Mouse (Mus musculus) hindbrain, embryonic 15.5 days (tissue): ENCODE data around the gene Entr1. TPM values are rescaled to one million over a fixed set of nuclear protein-coding genes. Genes with fewer than 3 reads are reported as not detected.
"Not testable (repeated sequence)": the region's sequence is repeated elsewhere in the genome, so short reads cannot be mapped to it uniquely, and the experiment has no call there.

Experiments used
- ATAC-seq: fragments of 200-750 bp; cut with Nextera tagmentation; 2 replicates; pipeline ENCODE4 v1.8.0; 2017; ENCODE audit warnings: low read depth, moderate number of reproducible peaks, moderate TSS enrichment; ENCODE audit not compliant: low FRiP score
- H3K27ac ChIP-seq: fragments of 300-500 bp; sonication (generic); replicated peaks from 2 replicates; pipeline ENCODE4 v1.5.1; 2015; ENCODE audit warnings: mild to moderate bottlenecking, inconsistent platforms
- H3K27me3 ChIP-seq: fragments of 300-500 bp; sonication (generic); 2 replicates; pipeline ENCODE4 v1.6.1; 2015; ENCODE audit warnings: control low read depth, inconsistent platforms
- H3K36me3 ChIP-seq: fragments of 300-500 bp; sonication (generic); 2 replicates; pipeline ENCODE4 v1.6.1; 2015; ENCODE audit warnings: control low read depth, inconsistent platforms
- H3K4me1 ChIP-seq: fragments of 300-500 bp; sonication (generic); replicated peaks from 2 replicates; pipeline ENCODE4 v1.6.1; 2015; ENCODE audit warnings: control low read depth, inconsistent platforms
- H3K4me2 ChIP-seq: fragments of 300-500 bp; sonication (generic); 2 replicates; pipeline ENCODE4 v1.6.1; 2015; ENCODE audit warnings: moderate library complexity, mild to moderate bottlenecking, inconsistent platforms
- H3K4me3 ChIP-seq: fragments of 300-500 bp; sonication (generic); 2 replicates; pipeline ENCODE4 v1.5.1; 2015; ENCODE audit warnings: mild to moderate bottlenecking, inconsistent platforms
- H3K9ac ChIP-seq: fragments of 300-500 bp; sonication (generic); 2 replicates; pipeline ENCODE4 v1.6.1; 2015; ENCODE audit warnings: inconsistent platforms
- H3K9me3 ChIP-seq: fragments of 300-500 bp; sonication (generic); 2 replicates; pipeline ENCODE4 v1.6.1; 2016; ENCODE audit warnings: control low read depth, inconsistent platforms
- WGBS: fragments of 180-500 bp; shearing (Covaris S2); methylation state at CpG from one replicate; pipeline ENCODE4 v1.1.7; 2015; 5-methylcytosine and 5-hydroxymethylcytosine counted together
- polyA plus RNA-seq: library from polyadenylated mRNA; unstranded; fragments of >200 nt; fragmentation: Nextera tagmentation; extraction: Ambion mirVana; gene quantifications from 2 replicates; pipeline ENCODE4 v1.2.1, GENCODE M21; 2015

The Entr1 gene
- polyA plus RNA-seq, 1 experiment from 2014 or later = 163 TPM

DNA sequence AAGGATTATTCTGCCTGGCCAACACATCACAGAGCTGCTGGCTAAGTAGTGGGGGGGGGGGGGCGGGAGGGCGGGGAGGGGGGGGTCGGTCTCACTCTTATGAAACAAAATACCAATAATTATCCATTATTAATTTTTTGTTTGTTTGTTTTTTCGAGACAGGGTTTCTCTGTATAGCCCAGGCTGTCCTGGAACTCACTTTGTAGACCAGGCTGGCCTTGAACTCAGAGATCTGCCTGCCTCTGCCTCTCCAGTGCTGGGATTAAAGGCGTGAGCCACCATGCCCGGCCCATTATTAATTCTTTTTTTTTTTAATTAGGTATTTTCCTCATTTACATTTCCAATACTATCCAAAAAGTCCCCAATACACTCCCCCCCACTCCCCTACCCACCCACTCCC, 8.2 kb downstream of the Entr1 start:
- H3K27me3 ChIP-seq, H3K9me3 ChIP-seq, ATAC-seq: not testable (repeated sequence)
- Histone ChIP-seq H3K27ac (peak overlapping the region; percentile 68), H3K4me1 (peaks cover 18% of the 10 kb centered on the region), H3K9ac (peak overlapping the region; percentile 67), H3K4me2 (peak overlapping the region; percentile 85), H3K4me3 (peak overlapping the region; percentile 71), H3K36me3 (peaks cover 56% of the 10 kb centered on the region)
- 30% methylated on average over 6 of the region's 6 CpGs for WGBS

DNA sequence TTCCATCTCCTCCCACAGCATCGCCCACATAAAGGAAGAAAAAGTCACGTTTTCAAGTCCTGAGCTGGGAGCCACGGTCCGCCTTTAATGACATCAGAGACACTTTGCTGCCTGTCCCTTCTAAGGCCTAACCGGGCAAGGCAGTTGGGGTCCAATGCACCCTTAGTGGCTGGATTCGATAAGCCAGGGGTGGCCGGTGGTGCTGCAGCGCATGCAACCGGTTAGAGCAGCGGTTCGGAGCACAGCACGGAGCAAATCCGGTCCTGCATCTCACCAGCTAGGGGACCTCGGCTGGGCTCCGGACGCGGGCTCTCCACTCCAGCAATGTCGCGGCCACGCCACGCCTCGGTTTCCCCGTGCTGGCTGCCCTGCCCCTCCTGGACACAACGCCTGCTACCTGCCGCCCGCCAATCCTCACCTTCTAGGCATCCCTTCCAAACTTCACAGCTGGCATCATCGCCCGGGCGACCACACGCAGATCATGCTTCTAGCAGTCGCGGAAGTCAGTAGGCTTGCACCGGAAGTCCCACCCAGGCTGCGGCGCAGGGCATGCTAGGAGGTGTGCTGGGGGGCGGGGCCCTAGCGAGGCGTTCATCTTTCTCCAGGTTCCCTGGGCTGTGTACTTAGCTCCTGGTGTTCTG, 8.9 kb downstream of the Entr1 start, which contains the start of gene Snapc4:
Gene Snapc4 (minus strand): TSS at position 523 of the 641 bp plus-strand sequence.
- Histone ChIP-seq H3K9ac (peak within 1 kb of the TSS; percentile 67), H3K36me3 (peaks cover 55% of the 10 kb centered on the region), H3K9me3 (no peaks in the 10 kb centered on the region), H3K4me1 (peaks cover 18% of the 10 kb centered on the region), H3K27ac (peak within 1 kb of the TSS; percentile 68), H3K27me3 (no peaks in the 10 kb centered on the region), H3K4me2 (peak within 1 kb of the TSS; percentile 85), H3K4me3 (peak within 1 kb of the TSS; percentile 71)
- under 1% methylated on average over 38 of the region's 38 CpGs for WGBS
- peak; percentile 97 for ATAC-seq

DNA sequence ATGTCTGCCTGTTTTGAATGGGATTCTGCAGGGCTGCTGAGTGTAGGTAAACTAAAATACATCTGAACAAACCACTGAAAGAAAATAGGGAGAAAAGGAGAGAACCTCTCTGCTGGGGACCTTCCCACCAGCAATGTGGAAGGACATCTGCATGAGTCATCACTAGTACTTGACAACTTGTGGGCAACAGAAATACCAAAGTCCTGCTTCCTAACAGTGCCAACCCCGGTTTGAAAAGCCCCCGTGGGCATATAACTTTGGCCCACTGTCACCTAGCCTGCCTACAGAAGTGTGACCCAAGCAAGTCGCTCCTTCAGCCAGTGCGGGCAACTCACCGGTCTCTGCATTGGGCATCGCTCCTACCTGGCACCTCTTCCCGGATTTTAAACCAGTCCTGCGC, 16.7 kb downstream of the Entr1 start:
- no peak overlapping the region for H3K4me3 ChIP-seq
- 96% methylated on average over 8 of the region's 8 CpGs for WGBS

GRCm38 (mm10) chr2:26368572-26368971, 20.5 kb downstream of the Entr1 start:
- no peak overlapping the region for H3K4me3 ChIP-seq
- no peaks in the 10 kb centered on the region for H3K9me3 ChIP-seq
- no peak overlapping the region for H3K4me2 ChIP-seq
- 88% methylated on average over 1 of the region's 1 CpGs for WGBS
- no peak overlapping the region for H3K27ac ChIP-seq
- ATAC-seq = no peak
- no peaks in the 10 kb centered on the region for H3K4me1 ChIP-seq
- no peaks in the 10 kb centered on the region for H3K27me3 ChIP-seq
- H3K9ac ChIP-seq = no peak overlapping the region
- peaks cover 86% of the 10 kb centered on the region for H3K36me3 ChIP-seq

More for the DNA sequence above, 16.7 kb downstream of the Entr1 start:
- Histone ChIP-seq H3K4me2 (no peak overlapping the region), H3K9ac (no peak overlapping the region), H3K4me1 (no peaks in the 10 kb centered on the region), H3K27ac (no peak overlapping the region), H3K36me3 (peaks cover 92% of the 10 kb centered on the region), H3K27me3 (no peaks in the 10 kb centered on the region), H3K9me3 (no peaks in the 10 kb centered on the region)
- ATAC-seq = no peak

DNA sequence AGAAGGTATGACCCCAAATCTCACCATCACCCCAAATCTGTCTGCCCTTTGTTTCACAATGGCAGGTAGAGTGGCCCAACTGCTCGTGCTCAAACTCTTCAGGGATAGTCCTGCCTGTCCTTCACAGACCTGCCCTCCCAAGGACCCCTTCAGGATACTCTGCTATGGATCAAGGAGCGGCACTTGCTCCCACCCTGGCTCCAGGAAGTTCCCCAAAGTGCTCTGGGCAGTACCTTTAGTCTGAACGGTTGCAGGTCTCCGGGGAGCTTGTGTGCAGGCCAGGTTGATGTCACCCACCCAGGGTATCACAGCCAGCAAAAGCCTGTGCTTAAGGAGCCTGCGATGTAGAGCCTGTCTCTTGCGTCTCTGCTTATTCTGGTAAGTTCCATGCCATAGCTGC, 21.2 kb downstream of the Entr1 start:
- Histone ChIP-seq H3K4me1 (no peaks in the 10 kb centered on the region), H3K9ac (no peak overlapping the region), H3K27me3 (no peaks in the 10 kb centered on the region), H3K4me3 (no peak overlapping the region), H3K4me2 (no peak overlapping the region), H3K9me3 (no peaks in the 10 kb centered on the region), H3K27ac (no peak overlapping the region), H3K36me3 (peaks cover 84% of the 10 kb centered on the region)
- no peak for ATAC-seq
- 97% methylated on average over 6 of the region's 6 CpGs for WGBS

DNA sequence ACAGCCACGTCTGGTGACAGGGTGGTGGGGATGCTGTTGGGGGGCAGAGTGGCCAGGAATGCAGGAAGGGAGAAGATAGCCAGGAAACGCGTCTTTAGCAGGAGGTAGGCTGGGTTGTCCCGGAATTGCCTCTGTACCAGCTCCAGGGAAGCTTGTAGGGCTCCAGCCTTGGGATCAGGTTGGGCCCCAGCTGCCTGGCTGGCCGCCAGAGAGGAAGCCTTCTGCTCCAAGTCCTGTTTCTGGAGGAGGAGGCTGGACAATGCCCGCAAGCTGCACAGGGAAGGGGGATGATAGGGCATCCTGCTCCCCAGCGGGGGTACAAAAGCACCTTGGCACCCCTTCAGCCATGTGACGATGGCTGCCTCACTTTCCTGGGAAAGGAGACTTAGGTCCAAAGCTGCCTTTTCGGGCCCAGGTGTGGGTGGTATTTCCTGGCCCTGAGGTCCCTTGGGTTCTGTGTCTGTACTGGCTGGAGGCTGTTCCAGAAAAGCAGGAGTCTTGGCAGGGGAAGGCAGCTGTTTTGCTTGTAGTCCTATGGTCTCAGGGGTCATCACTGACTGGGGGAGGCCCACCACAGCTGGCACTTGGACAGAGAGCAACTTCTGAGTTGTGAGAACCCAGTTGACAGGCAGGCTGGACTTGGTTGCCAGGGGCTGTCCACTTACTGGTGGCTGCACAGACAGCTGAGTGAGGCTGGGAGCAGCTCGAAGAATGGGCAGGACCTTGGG, 24.2 kb downstream of the Entr1 start:
- Histone ChIP-seq H3K36me3 (peaks cover 57% of the 10 kb centered on the region), H3K9me3 (no peaks in the 10 kb centered on the region), H3K4me1 (no peaks in the 10 kb centered on the region), H3K27ac (no peak overlapping the region), H3K27me3 (no peaks in the 10 kb centered on the region), H3K4me2 (no peak overlapping the region), H3K4me3 (no peak overlapping the region), H3K9ac (no peak overlapping the region)
- no peak for ATAC-seq
- WGBS = 79% methylated on average over 10 of the region's 10 CpGs

GRCm38 (mm10) chr2:26363481-26363880, 25.6 kb downstream of the Entr1 start:
- H3K27ac ChIP-seq = no peak overlapping the region
- no peaks in the 10 kb centered on the region for H3K9me3 ChIP-seq
- H3K9ac ChIP-seq = no peak overlapping the region
- no peak overlapping the region for H3K4me2 ChIP-seq
- no peak overlapping the region for H3K4me3 ChIP-seq
- 90% methylated on average over 5 of the region's 5 CpGs for WGBS
- H3K4me1 ChIP-seq = no peaks in the 10 kb centered on the region
- H3K36me3 ChIP-seq = peaks cover 45% of the 10 kb centered on the region
- no peaks in the 10 kb centered on the region for H3K27me3 ChIP-seq
- ATAC-seq = no peak

DNA sequence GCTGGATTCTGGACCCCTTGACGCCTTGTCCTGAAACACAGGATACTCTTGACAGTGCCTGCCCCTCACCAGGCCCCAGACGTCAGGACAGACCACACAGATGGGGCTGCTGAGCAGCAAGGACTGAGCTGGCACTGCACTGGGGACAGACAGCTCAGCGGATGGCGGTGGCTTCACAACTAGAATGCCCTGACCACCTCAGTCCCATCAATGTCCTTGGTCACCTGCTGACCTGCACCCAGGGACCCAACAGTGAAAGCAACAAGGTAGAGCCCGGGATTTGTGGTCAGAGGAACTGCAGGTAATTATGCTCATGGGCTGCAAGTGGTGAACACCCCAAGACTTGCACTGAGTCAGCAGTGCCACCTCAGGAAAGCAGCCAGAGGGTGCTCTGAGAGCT, 26.1 kb downstream of the Entr1 start:
- WGBS = 84% methylated on average over 5 of the region's 5 CpGs
- H3K9me3 ChIP-seq = no peaks in the 10 kb centered on the region
- no peak overlapping the region for H3K4me2 ChIP-seq
- no peak for ATAC-seq
- no peaks in the 10 kb centered on the region for H3K27me3 ChIP-seq
- no peaks in the 10 kb centered on the region for H3K4me1 ChIP-seq
- H3K9ac ChIP-seq = no peak overlapping the region
- H3K36me3 ChIP-seq = peaks cover 40% of the 10 kb centered on the region
- no peak overlapping the region for H3K27ac ChIP-seq
- H3K4me3 ChIP-seq = no peak overlapping the region

DNA sequence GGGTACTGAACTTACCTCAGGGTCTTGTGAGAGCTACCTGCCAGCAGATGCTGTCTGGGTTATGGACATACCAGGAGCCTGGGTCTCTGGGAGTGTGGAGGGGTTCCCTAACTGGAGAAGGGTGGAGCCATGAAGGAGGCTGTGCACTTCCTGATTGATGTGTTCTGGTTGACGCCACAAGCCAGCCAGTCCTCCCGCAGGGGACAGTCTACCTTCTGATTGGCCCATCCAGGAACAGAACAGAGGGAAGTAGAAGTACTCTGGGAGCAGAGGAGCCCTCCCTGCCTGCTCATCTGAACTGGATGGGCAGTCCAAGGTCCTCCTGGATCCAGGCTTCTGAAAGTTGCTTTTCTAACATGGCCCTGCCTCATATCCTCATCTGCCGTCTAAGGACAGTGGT, 28.3 kb downstream of the Entr1 start, which contains the start of gene Card9:
Gene Card9 (minus strand): TSS at position 147 of the 400 bp plus-strand sequence.
- Histone ChIP-seq H3K4me2 (no peak within 1 kb of the TSS), H3K9me3 (no peaks in the 10 kb centered on the region), H3K4me1 (no peaks in the 10 kb centered on the region), H3K9ac (no peak within 1 kb of the TSS), H3K27me3 (no peaks in the 10 kb centered on the region), H3K36me3 (peaks cover 18% of the 10 kb centered on the region), H3K27ac (no peak within 1 kb of the TSS), H3K4me3 (no peak within 1 kb of the TSS)
- ATAC-seq = no peak
- WGBS = 56% methylated on average over 3 of the region's 3 CpGs

DNA sequence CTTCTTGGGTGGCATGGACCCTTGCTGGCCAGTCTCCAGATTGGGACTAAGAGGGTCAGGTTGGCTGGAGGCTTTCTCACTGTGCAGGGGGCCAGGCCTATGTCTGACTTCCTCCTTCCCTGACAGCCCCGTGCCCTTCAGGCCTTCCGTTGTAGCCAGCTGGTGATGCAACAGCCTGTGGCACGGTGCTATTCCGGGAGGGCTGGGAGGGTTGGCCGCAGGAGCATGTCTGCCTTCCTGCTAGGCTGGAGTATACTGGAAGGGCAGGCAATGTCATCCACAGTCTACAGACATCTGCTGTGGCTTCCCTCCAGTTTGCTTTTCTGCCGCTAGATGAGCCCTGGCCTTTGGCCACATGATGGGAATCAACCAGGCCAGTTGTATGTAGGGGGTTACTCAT, 29.1 kb downstream of the Entr1 start:
- H3K27ac ChIP-seq = no peak overlapping the region
- H3K9me3 ChIP-seq = no peaks in the 10 kb centered on the region
- ATAC-seq = no peak
- no peak overlapping the region for H3K4me3 ChIP-seq
- no peaks in the 10 kb centered on the region for H3K4me1 ChIP-seq
- peaks cover 12% of the 10 kb centered on the region for H3K36me3 ChIP-seq
- 87% methylated on average over 6 of the region's 6 CpGs for WGBS
- no peaks in the 10 kb centered on the region for H3K27me3 ChIP-seq
- no peak overlapping the region for H3K9ac ChIP-seq
- no peak overlapping the region for H3K4me2 ChIP-seq

- H3K27ac ChIP-seq = no peak overlapping the region
Measured at GRCm38 (mm10) chr2:26358667-26359320, 30.3 kb downstream of the Entr1 start.

GRCm38 (mm10) chr2:26357484-26357883, 31.6 kb downstream of the Entr1 start:
- 60% methylated on average over 15 of the region's 15 CpGs for WGBS
- no peak for ATAC-seq

More at GRCm38 (mm10) chr2:26358667-26359320, 30.3 kb downstream of the Entr1 start:
- H3K4me3 ChIP-seq = no peak overlapping the region
- no peak overlapping the region for H3K9ac ChIP-seq
- H3K27me3 ChIP-seq = no peaks in the 10 kb centered on the region
- no peaks in the 10 kb centered on the region for H3K9me3 ChIP-seq
- no peak for ATAC-seq
- peaks cover under 1% of the 10 kb centered on the region; the same call in 1 of the 2 replicates for H3K4me1 ChIP-seq
- peaks cover 5% of the 10 kb centered on the region; the same call in 1 of the 2 replicates for H3K36me3 ChIP-seq
- H3K4me2 ChIP-seq = no peak overlapping the region
- WGBS = 87% methylated on average over 13 of the region's 13 CpGs

More at GRCm38 (mm10) chr2:26357484-26357883, 31.6 kb downstream of the Entr1 start:
- Histone ChIP-seq H3K27ac (no peak overlapping the region), H3K9me3 (no peaks in the 10 kb centered on the region), H3K4me1 (peaks cover 14% of the 10 kb centered on the region), H3K4me2 (no peak overlapping the region), H3K27me3 (no peaks in the 10 kb centered on the region), H3K4me3 (no peak overlapping the region), H3K9ac (no peak overlapping the region), H3K36me3 (no peaks in the 10 kb centered on the region)
